Mouse (Mus musculus) brain, embryonic 14.5 days (tissue): Measurements from ENCODE around the gene Mfn1.

Experiments
- CTCF ChIP-seq: fragments of 200-500 bp; IDR thresholded peaks from 2 replicates; pipeline ENCODE4 v1.5.1; 2012; ENCODE audit warnings: inconsistent platforms, mild to moderate bottlenecking, moderate library complexity, borderline replicate concordance; ENCODE audit not compliant: insufficient read depth, insufficient read length; ENCODE audit errors: extremely low read depth
- POLR2A ChIP-seq: fragments of 200-500 bp; IDR thresholded peaks from 2 replicates; pipeline ENCODE4 v1.6.1; 2012; ENCODE audit warnings: mild to moderate bottlenecking, inconsistent platforms, borderline replicate concordance; ENCODE audit not compliant: poor library complexity, insufficient read depth, insufficient read length, severe bottlenecking; ENCODE audit errors: extremely low read depth

GRCm38 (mm10) chr3:32610560-32610959, 81.3 kb downstream of the Mfn1 start:
- TF ChIP-seq CTCF = peak; percentile 64; the same call in 1 of the 2 replicates
- no peak for TF ChIP-seq POLR2A
